Mouse (Mus musculus): Measurements from ENCODE around the gene Ankrd23. TPM values are rescaled to one million over a fixed set of nuclear protein-coding genes. Genes with fewer than 3 reads are reported as not detected.

Ankrd23 gene
- polyA plus RNA-seq, 1 experiment from 2014 or later, result 12.2 TPM

GRCm38 (mm10) chr1:36574196-36574955 lies 37.7 kb upstream of the Ankrd23 start:
- Histone ChIP-seq H3K9me3 (ENCODE audit: control insufficient read depth, low read length) (no peaks in the 10 kb centered on the region), H3K36me3 (ENCODE audit: control insufficient read depth, insufficient read depth, low read length) (no peaks in the 10 kb centered on the region), H3K9ac (ENCODE audit: low read depth, low read length) (no peak overlapping the region; the same call in 1 of the 2 replicates), H3K4me1 (ENCODE audit: control insufficient read depth, insufficient read depth, low read depth, low read length) (peaks cover 3% of the 10 kb centered on the region; the same call in 1 of the 2 replicates), H3K4me3 (ENCODE audit: low read length) (no peak overlapping the region), H3K27ac (ENCODE audit: low read depth, low read length) (no peak overlapping the region), H3K27me3 (replicated peaks; ENCODE audit: control insufficient read depth, insufficient read depth, low read length) (no peaks in the 10 kb centered on the region), H3K4me2 (ENCODE audit: low read length) (no peak overlapping the region)
- no peak for ATAC-seq
- 74% methylated on average over 5 of the region's 5 CpGs for WGBS

DNA sequence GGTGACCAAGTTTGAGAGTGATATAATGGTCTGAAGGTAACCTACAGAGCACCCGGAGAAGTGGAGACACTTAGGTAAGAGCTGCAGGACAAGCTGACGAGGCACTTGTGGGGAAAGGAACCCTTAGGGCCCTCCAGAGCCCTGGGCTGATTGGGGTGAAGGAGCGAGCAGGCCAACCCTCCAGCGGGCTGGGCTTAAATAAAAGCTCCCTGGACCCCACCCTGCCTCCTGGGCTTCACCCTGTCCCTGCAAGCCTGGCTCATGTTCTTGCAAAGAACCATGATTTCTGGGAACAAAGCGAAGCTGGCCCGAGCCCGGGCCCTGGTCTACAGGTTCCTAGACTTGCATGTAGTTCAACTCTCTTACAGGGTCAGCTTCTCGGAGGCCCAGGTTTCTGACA lies 36.8 kb upstream of the Ankrd23 start:
- H3K4me1 ChIP-seq (ENCODE audit: control insufficient read depth, insufficient read depth, low read depth, low read length), result peaks cover 3% of the 10 kb centered on the region; the same call in 1 of the 2 replicates
- no peaks in the 10 kb centered on the region for H3K36me3 ChIP-seq (ENCODE audit: control insufficient read depth, insufficient read depth, low read length)
- no peak overlapping the region for H3K4me3 ChIP-seq (ENCODE audit: low read length)
- no peak overlapping the region for H3K27ac ChIP-seq (ENCODE audit: low read depth, low read length)
- ATAC-seq, result no peak
- no peaks in the 10 kb centered on the region for H3K27me3 ChIP-seq (replicated peaks; ENCODE audit: control insufficient read depth, insufficient read depth, low read length)
- H3K9me3 ChIP-seq (ENCODE audit: control insufficient read depth, low read length), result no peaks in the 10 kb centered on the region
- WGBS, result 86% methylated on average over 8 of the region's 8 CpGs
- H3K4me2 ChIP-seq (ENCODE audit: low read length), result no peak overlapping the region
- no peak overlapping the region for H3K9ac ChIP-seq (ENCODE audit: low read depth, low read length)

GRCm38 (mm10) chr1:36572709-36573108 lies 36.0 kb upstream of the Ankrd23 start:
- Histone ChIP-seq H3K36me3 (ENCODE audit: control insufficient read depth, insufficient read depth, low read length) (no peaks in the 10 kb centered on the region), H3K4me3 (ENCODE audit: low read length) (no peak overlapping the region), H3K4me2 (ENCODE audit: low read length) (no peak overlapping the region), H3K27ac (ENCODE audit: low read depth, low read length) (no peak overlapping the region), H3K9me3 (ENCODE audit: control insufficient read depth, low read length) (no peaks in the 10 kb centered on the region), H3K27me3 (replicated peaks; ENCODE audit: control insufficient read depth, insufficient read depth, low read length) (no peaks in the 10 kb centered on the region), H3K9ac (ENCODE audit: low read depth, low read length) (no peak overlapping the region), H3K4me1 (ENCODE audit: control insufficient read depth, insufficient read depth, low read depth, low read length) (peaks cover 3% of the 10 kb centered on the region; the same call in 1 of the 2 replicates)
- ATAC-seq, result no peak
- whole genome bisulfite sequencing, result 64% methylated on average over 1 of the region's 1 CpGs

GRCm38 (mm10) chr1:36572140-36572700 lies 35.5 kb upstream of the Ankrd23 start:
- no peaks in the 10 kb centered on the region for H3K36me3 ChIP-seq (ENCODE audit: control insufficient read depth, insufficient read depth, low read length)
- no peak overlapping the region for H3K27ac ChIP-seq (ENCODE audit: low read depth, low read length)
- 0 out of 2 replicates have a peak, but pooled peaks have one; percentile 19 for ATAC-seq
- H3K9me3 ChIP-seq (ENCODE audit: control insufficient read depth, low read length), result no peaks in the 10 kb centered on the region
- H3K4me3 ChIP-seq (ENCODE audit: low read length), result no peak overlapping the region
- no peak overlapping the region for H3K9ac ChIP-seq (ENCODE audit: low read depth, low read length)
- H3K27me3 ChIP-seq (replicated peaks; ENCODE audit: control insufficient read depth, insufficient read depth, low read length), result no peaks in the 10 kb centered on the region
- WGBS, result 60% methylated on average over 2 of the region's 2 CpGs
- no peak overlapping the region for H3K4me2 ChIP-seq (ENCODE audit: low read length)
- peaks cover 3% of the 10 kb centered on the region; the same call in 1 of the 2 replicates for H3K4me1 ChIP-seq (ENCODE audit: control insufficient read depth, insufficient read depth, low read depth, low read length)

GRCm38 (mm10) chr1:36571627-36572026 lies 34.9 kb upstream of the Ankrd23 start:
- Histone ChIP-seq H3K27ac (ENCODE audit: low read depth, low read length) (no peak overlapping the region), H3K36me3 (ENCODE audit: control insufficient read depth, insufficient read depth, low read length) (no peaks in the 10 kb centered on the region), H3K4me2 (ENCODE audit: low read length) (no peak overlapping the region), H3K9me3 (ENCODE audit: control insufficient read depth, low read length) (no peaks in the 10 kb centered on the region), H3K9ac (ENCODE audit: low read depth, low read length) (no peak overlapping the region), H3K4me3 (ENCODE audit: low read length) (no peak overlapping the region), H3K27me3 (replicated peaks; ENCODE audit: control insufficient read depth, insufficient read depth, low read length) (no peaks in the 10 kb centered on the region), H3K4me1 (ENCODE audit: control insufficient read depth, insufficient read depth, low read depth, low read length) (peaks cover 3% of the 10 kb centered on the region; the same call in 1 of the 2 replicates)
- WGBS, result 43% methylated on average over 6 of the region's 6 CpGs
- no peak for ATAC-seq

GRCm38 (mm10) chr1:36570320-36570719 lies 33.6 kb upstream of the Ankrd23 start:
- WGBS, result 91% methylated on average over 5 of the region's 5 CpGs
- Histone ChIP-seq H3K4me1 (ENCODE audit: control insufficient read depth, insufficient read depth, low read depth, low read length) (peaks cover 3% of the 10 kb centered on the region; the same call in 1 of the 2 replicates), H3K4me3 (ENCODE audit: low read length) (no peak overlapping the region), H3K27me3 (replicated peaks; ENCODE audit: control insufficient read depth, insufficient read depth, low read length) (no peaks in the 10 kb centered on the region), H3K27ac (ENCODE audit: low read depth, low read length) (no peak overlapping the region), H3K36me3 (ENCODE audit: control insufficient read depth, insufficient read depth, low read length) (no peaks in the 10 kb centered on the region), H3K4me2 (ENCODE audit: low read length) (no peak overlapping the region), H3K9me3 (ENCODE audit: control insufficient read depth, low read length) (no peaks in the 10 kb centered on the region), H3K9ac (ENCODE audit: low read depth, low read length) (no peak overlapping the region)
- no peak for ATAC-seq

DNA sequence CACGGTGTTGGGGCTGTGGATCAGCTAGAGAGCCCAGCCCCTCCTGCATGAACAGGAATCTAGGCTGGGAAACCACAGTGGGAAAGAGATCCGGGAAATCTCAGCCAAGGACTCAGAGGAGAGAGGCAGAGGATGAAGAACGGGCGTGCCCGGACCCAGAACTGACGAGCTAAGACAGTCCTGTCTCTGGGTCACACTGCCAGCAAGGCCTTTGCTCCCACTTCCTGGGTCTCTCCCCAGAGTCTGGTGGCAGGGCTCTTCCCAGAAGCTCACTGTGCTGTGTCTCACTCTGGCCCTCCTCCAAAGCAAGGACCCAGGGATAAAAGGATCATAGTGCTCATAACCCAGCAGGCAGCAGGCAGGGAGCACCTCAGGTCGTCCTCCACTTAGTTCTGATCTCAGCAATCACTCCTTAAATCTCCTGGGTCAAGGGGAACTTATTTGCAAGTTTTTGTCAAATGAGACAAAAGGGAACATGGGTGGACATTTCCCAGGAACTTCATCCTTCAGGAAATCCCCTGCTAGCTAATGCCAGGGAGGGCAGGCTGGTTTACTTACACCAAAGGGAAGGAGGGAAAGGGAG lies 33.1 kb upstream of the Ankrd23 start:
- no peaks in the 10 kb centered on the region for H3K27me3 ChIP-seq (replicated peaks; ENCODE audit: control insufficient read depth, insufficient read depth, low read length)
- no peak overlapping the region for H3K4me2 ChIP-seq (ENCODE audit: low read length)
- 63% methylated on average over 7 of the region's 7 CpGs for WGBS
- H3K9ac ChIP-seq (ENCODE audit: low read depth, low read length), result no peak overlapping the region
- H3K36me3 ChIP-seq (ENCODE audit: control insufficient read depth, insufficient read depth, low read length), result no peaks in the 10 kb centered on the region
- H3K27ac ChIP-seq (ENCODE audit: low read depth, low read length), result no peak overlapping the region
- H3K4me3 ChIP-seq (ENCODE audit: low read length), result no peak overlapping the region
- H3K9me3 ChIP-seq (ENCODE audit: control insufficient read depth, low read length), result no peaks in the 10 kb centered on the region
- ATAC-seq, result no peak
- peaks cover 3% of the 10 kb centered on the region; the same call in 1 of the 2 replicates for H3K4me1 ChIP-seq (ENCODE audit: control insufficient read depth, insufficient read depth, low read depth, low read length)

DNA sequence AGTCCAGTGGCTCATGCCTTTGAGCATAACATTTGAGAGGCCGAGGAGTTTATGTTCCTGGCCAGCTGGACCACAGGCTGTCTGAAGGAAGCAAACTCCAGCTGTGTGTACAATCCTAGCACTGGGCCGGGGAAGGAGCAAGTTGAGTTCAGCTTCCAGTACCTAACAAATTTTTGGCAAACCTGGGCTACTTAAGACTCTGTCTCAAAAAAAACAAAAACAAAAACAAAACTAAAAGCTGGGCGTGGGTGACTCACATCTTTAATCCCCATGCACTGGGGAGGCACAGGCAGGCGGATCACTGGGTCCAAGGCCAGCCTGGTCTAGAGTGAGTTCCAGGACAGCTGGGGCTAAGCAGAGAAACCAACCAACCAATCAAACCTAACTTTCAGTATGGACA lies 32.1 kb upstream of the Ankrd23 start:
- H3K4me3 ChIP-seq (ENCODE audit: low read length), result no peak overlapping the region
- H3K36me3 ChIP-seq (ENCODE audit: control insufficient read depth, insufficient read depth, low read length), result no peaks in the 10 kb centered on the region
- no peaks in the 10 kb centered on the region for H3K9me3 ChIP-seq (ENCODE audit: control insufficient read depth, low read length)
- H3K4me2 ChIP-seq (ENCODE audit: low read length), result no peak overlapping the region
- H3K27me3 ChIP-seq (replicated peaks; ENCODE audit: control insufficient read depth, insufficient read depth, low read length), result no peaks in the 10 kb centered on the region
- H3K9ac ChIP-seq (ENCODE audit: low read depth, low read length), result no peak overlapping the region
- ATAC-seq, result no peak
- H3K27ac ChIP-seq (ENCODE audit: low read depth, low read length), result no peak overlapping the region
- no peaks in the 10 kb centered on the region; the same call in 1 of the 2 replicates for H3K4me1 ChIP-seq (ENCODE audit: control insufficient read depth, insufficient read depth, low read depth, low read length)
- WGBS, result 73% methylated on average over 4 of the region's 4 CpGs

Data from hindbrain, embryonic 16.5 days (tissue).